Mouse (Mus musculus): ENCODE data around the gene Cisd3.

Gene Cisd3

GRCm38 (mm10) chr11:97736645-97737044 lies 51.0 kb downstream of the Cisd3 start:
- CTCF ChIA-PET: no interaction called here

GRCm38 (mm10) chr11:97737600-97737999 lies 52.0 kb downstream of the Cisd3 start:
- CTCF ChIA-PET: interaction anchor here (0.6 kb wide), 1 partner anchor 22 kb away, joined by 5 read pairs; no protein-coding TSS in a partner anchor

Measured in spleen, embryonic (tissue).